Mouse (Mus musculus) MEL (cell line): Measurements from ENCODE around the gene Pgs1. TPM values are rescaled to one million over a fixed set of nuclear protein-coding genes. Genes with fewer than 3 reads are reported as not detected.
A peak's percentile ranks its signal among the peaks of the same experiment; 100 is the strongest.

Experiments
- DNase-seq: peaks from one replicate; pipeline ENCODE4 v3.0.0; 2011; ENCODE audit warnings: low read depth, low spot score
- H3K27ac ChIP-seq: 2 replicates; pipeline ENCODE4 v1.5.1; 2012; ENCODE audit warnings: low read depth, mild to moderate bottlenecking, control low read depth, low read length, moderate library complexity; ENCODE audit not compliant: control insufficient read depth
- H3K27me3 ChIP-seq, 2 experiments: fragments of 150-350 bp in 1 of 2; sonication (generic) in 1 of 2; 2 replicates each; pipeline ENCODE4 v1.6.1; 2012; ENCODE audit warnings: low read length in 2 of 2, mild to moderate bottlenecking in 2 of 2, improper control_type of control experiment in 1 of 2, moderate library complexity in 1 of 2; ENCODE audit not compliant: insufficient read depth in 2 of 2, control insufficient read depth in 1 of 2
- H3K36me3 ChIP-seq, 2 experiments: 2 replicates each; pipeline ENCODE4 v1.6.1; 2012 to 2014; ENCODE audit warnings: low read length in 2 of 2, improper control_type of control experiment in 1 of 2, inconsistent platforms in 1 of 2, mild to moderate bottlenecking in 1 of 2; ENCODE audit not compliant: insufficient read depth in 2 of 2, control insufficient read depth in 1 of 2
- H3K4me1 ChIP-seq, 2 experiments: fragments of 150-350 bp in 1 of 2; sonication (generic) in 1 of 2; 2 replicates each; pipeline ENCODE4 v1.6.1; 2012; ENCODE audit warnings: low read length in 2 of 2, improper control_type of control experiment in 1 of 2, mild to moderate bottlenecking in 1 of 2; ENCODE audit not compliant: insufficient read depth in 2 of 2, control insufficient read depth in 1 of 2
- H3K4me3 ChIP-seq, 2 experiments: fragments of 150-350 bp in 1 of 2; sonication (generic) in 1 of 2; 2 replicates each; pipeline ENCODE4 v1.5.1; 2012; ENCODE audit warnings: low read depth in 2 of 2, low read length in 2 of 2, mild to moderate bottlenecking in 2 of 2, moderate library complexity in 2 of 2, control low read depth in 1 of 2, improper control_type of control experiment in 1 of 2; ENCODE audit not compliant: control insufficient read depth in 1 of 2, insufficient read depth in 1 of 2
- H3K79me2 ChIP-seq: 2 replicates; pipeline ENCODE4 v1.6.1; 2012; ENCODE audit warnings: mild to moderate bottlenecking, low read length, moderate library complexity; ENCODE audit not compliant: control insufficient read depth, poor library complexity, insufficient read depth
- H3K9ac ChIP-seq: 2 replicates; pipeline ENCODE4 v1.6.1; 2012; ENCODE audit warnings: low read depth, mild to moderate bottlenecking, control low read depth, low read length, moderate library complexity; ENCODE audit not compliant: control insufficient read depth, poor library complexity, severe bottlenecking
- H3K9me3 ChIP-seq: fragments of 150-350 bp; sonication (generic); replicated peaks from 2 replicates; pipeline ENCODE4 v1.6.1; 2012; ENCODE audit warnings: mild to moderate bottlenecking, low read length, improper control_type of control experiment, moderate library complexity; ENCODE audit not compliant: insufficient read depth
- BHLHE40 ChIP-seq: IDR thresholded peaks from 2 replicates; pipeline ENCODE4 v1.6.1; 2012; ENCODE audit warnings: low read depth, mild to moderate bottlenecking, inconsistent platforms, low read length, improper control_type of control experiment, borderline replicate concordance
- CHD1 ChIP-seq: IDR thresholded peaks from 2 replicates; pipeline ENCODE4 v1.6.1; 2012; ENCODE audit warnings: low read depth, mild to moderate bottlenecking, inconsistent platforms, low read length, improper control_type of control experiment
- CHD2 ChIP-seq: IDR thresholded peaks from 2 replicates; pipeline ENCODE4 v1.6.1; 2011; ENCODE audit warnings: low read length, improper control_type of control experiment
- CTCF ChIP-seq, 3 experiments: IDR thresholded peaks in 2 of 3; conservative IDR thresholded peaks in 1 of 3; 2 replicates each; pipeline ENCODE4 v1.5.1; 2011 to 2012; ENCODE audit warnings: low read length in 3 of 3, low read depth in 2 of 3, mild to moderate bottlenecking in 2 of 3, improper control_type of control experiment in 1 of 3, inconsistent platforms in 1 of 3, mixed read lengths in 1 of 3, moderate library complexity in 1 of 3; ENCODE audit not compliant: control insufficient read depth in 1 of 3, insufficient read depth in 1 of 3, poor library complexity in 1 of 3, severe bottlenecking in 1 of 3
- E2F4 ChIP-seq: IDR thresholded peaks from 2 replicates; pipeline ENCODE4 v1.6.1; 2011; ENCODE audit warnings: low read depth, low read length, improper control_type of control experiment, borderline replicate concordance
- ELF1 ChIP-seq: IDR thresholded peaks from 2 replicates; pipeline ENCODE4 v1.6.1; 2014; ENCODE audit warnings: low read depth, mild to moderate bottlenecking, inconsistent platforms, low read length, improper control_type of control experiment, moderate library complexity
- ETS1 ChIP-seq: IDR thresholded peaks from 2 replicates; pipeline ENCODE4 v1.6.1; 2012; ENCODE audit warnings: low read depth, mild to moderate bottlenecking, inconsistent platforms, low read length, improper control_type of control experiment, moderate library complexity
- GABPA ChIP-seq: IDR thresholded peaks from 2 replicates; pipeline ENCODE4 v1.6.1; 2012; ENCODE audit warnings: low read depth, mild to moderate bottlenecking, inconsistent platforms, low read length, improper control_type of control experiment, moderate library complexity
- GATA1 ChIP-seq: IDR thresholded peaks from 2 replicates; pipeline ENCODE4 v1.6.1; 2011; ENCODE audit warnings: low read depth, low read length, improper control_type of control experiment
- JUND ChIP-seq: IDR thresholded peaks from 2 replicates; pipeline ENCODE4 v1.6.1; 2011; ENCODE audit warnings: low read depth, mild to moderate bottlenecking, improper control_type of control experiment, low read length
- KAT2A ChIP-seq: conservative IDR thresholded peaks from 2 replicates; pipeline ENCODE4 v1.6.1; 2012; ENCODE audit warnings: low read depth, low read length, improper control_type of control experiment, inconsistent platforms
- MAFK ChIP-seq: IDR thresholded peaks from 2 replicates; pipeline ENCODE4 v1.6.1; 2011; ENCODE audit warnings: low read depth, mild to moderate bottlenecking, low read length, improper control_type of control experiment, borderline replicate concordance
- MAX ChIP-seq: IDR thresholded peaks from 2 replicates; pipeline ENCODE4 v1.6.1; 2011; ENCODE audit warnings: low read length, improper control_type of control experiment
- MAZ ChIP-seq: IDR thresholded peaks from 2 replicates; pipeline ENCODE4 v1.6.1; 2012; ENCODE audit warnings: low read depth, mild to moderate bottlenecking, inconsistent platforms, low read length, improper control_type of control experiment
- MEF2A ChIP-seq: IDR thresholded peaks from 2 replicates; pipeline ENCODE4 v1.6.1; 2014; ENCODE audit warnings: low read depth, mild to moderate bottlenecking, inconsistent platforms, low read length, improper control_type of control experiment; ENCODE audit not compliant: poor library complexity, insufficient replicate concordance, severe bottlenecking; ENCODE audit errors: extremely low read depth
- POLR2A ChIP-seq, 2 experiments: IDR thresholded peaks; 2 replicates each; pipeline ENCODE4 v1.6.1; 2011 to 2012; ENCODE audit warnings: low read length in 2 of 2, mild to moderate bottlenecking in 2 of 2, control low read depth in 1 of 2, improper control_type of control experiment in 1 of 2, low read depth in 1 of 2, moderate library complexity in 1 of 2; ENCODE audit not compliant: control insufficient read depth in 1 of 2, insufficient read depth in 1 of 2, poor library complexity in 1 of 2
- POLR2AphosphoS2 ChIP-seq: IDR thresholded peaks from 2 replicates; pipeline ENCODE4 v1.6.1; 2011; ENCODE audit warnings: low read length, improper control_type of control experiment
- RAD21 ChIP-seq: IDR thresholded peaks from 2 replicates; pipeline ENCODE4 v1.6.1; 2011; ENCODE audit warnings: mild to moderate bottlenecking, low read depth, low read length, improper control_type of control experiment
- SMC3 ChIP-seq: IDR thresholded peaks from 2 replicates; pipeline ENCODE4 v1.6.1; 2011; ENCODE audit warnings: low read depth, low read length, improper control_type of control experiment
- TAL1 ChIP-seq: IDR thresholded peaks from 2 replicates; pipeline ENCODE4 v1.6.1; 2012; ENCODE audit warnings: mild to moderate bottlenecking, inconsistent platforms, low read length, moderate library complexity, mixed read lengths
- TCF12 ChIP-seq: IDR thresholded peaks from 2 replicates; pipeline ENCODE4 v1.6.1; 2014; ENCODE audit warnings: low read depth, mild to moderate bottlenecking, inconsistent platforms, low read length, improper control_type of control experiment, moderate library complexity
- UBTF ChIP-seq: IDR thresholded peaks from 2 replicates; pipeline ENCODE4 v1.6.1; 2012; ENCODE audit warnings: low read depth, mild to moderate bottlenecking, inconsistent platforms, low read length, improper control_type of control experiment, moderate library complexity, borderline replicate concordance; ENCODE audit not compliant: insufficient read depth
- USF1 ChIP-seq: IDR thresholded peaks from 2 replicates; pipeline ENCODE4 v1.6.1; 2014; ENCODE audit warnings: low read depth, mild to moderate bottlenecking, inconsistent platforms, low read length, improper control_type of control experiment, moderate library complexity
- USF2 ChIP-seq, 2 experiments: IDR thresholded peaks; 2 replicates each; pipeline ENCODE4 v1.6.1; 2011 to 2012; ENCODE audit warnings: improper control_type of control experiment in 2 of 2, low read length in 2 of 2, borderline replicate concordance in 1 of 2, inconsistent platforms in 1 of 2, low read depth in 1 of 2, mild to moderate bottlenecking in 1 of 2; ENCODE audit not compliant: insufficient read depth in 1 of 2
- ZC3H11A ChIP-seq: IDR thresholded peaks from 2 replicates; pipeline ENCODE4 v1.6.1; 2012; ENCODE audit warnings: low read depth, mild to moderate bottlenecking, inconsistent platforms, low read length, improper control_type of control experiment
- polyA plus RNA-seq, 2 experiments: library from polyadenylated mRNA; stranded (reverse) in 1 of 2; unstranded in 1 of 2; fragments of >175 nt in 1 of 2; fragments of >200 nt in 1 of 2; gene quantifications; 2 replicates each; pipeline versions ENCODE4 v1.2.1 to v1.2.4; 2012; ENCODE audit warnings: low replicate concordance in 2 of 2, low read depth in 1 of 2; ENCODE audit not compliant: insufficient read length in 2 of 2, insufficient read depth in 1 of 2, missing spikeins in 1 of 2
- total RNA-seq: library from RNA; depleted of rRNA; stranded (reverse); fragments of 300-350 nt; gene quantifications from 2 replicates; pipeline ENCODE4 v1.2.3, GENCODE M21; 2012

The Pgs1 gene
- total and polyA plus RNA-seq, 3 experiments = 48.6 to 61.6 TPM; not detected in 1

DNA sequence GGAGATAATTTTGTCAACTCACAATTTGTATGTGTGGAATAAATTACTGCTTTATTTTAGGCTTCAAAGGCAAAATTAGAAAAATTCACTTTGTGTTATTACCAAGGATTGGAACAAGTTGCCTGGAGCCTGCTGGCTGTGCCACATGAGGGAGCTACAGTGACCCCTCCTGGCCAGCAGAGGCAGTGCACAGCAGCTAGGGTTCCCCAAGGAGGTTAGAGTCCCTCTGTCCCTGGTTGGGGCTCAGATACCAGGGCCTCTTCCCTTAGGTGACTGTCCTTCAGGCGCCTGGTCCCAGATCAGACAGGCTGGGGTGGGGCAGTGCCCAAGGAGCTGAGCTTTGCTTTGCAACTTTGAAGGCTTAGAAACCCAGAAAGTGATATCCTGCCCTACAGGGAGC lies 35.7 kb downstream of the Pgs1 start:
- no peak overlapping the region for H3K4me3 ChIP-seq
- no peak overlapping the region for H3K27ac ChIP-seq
- peak; percentile 75 for DNase-seq
- H3K79me2 ChIP-seq = no peaks in the 10 kb centered on the region
- TF ChIP-seq USF1 (no peak), ZC3H11A (peak; percentile 71), CTCF (IDR thresholded peaks at IDR 0.05 in 2 of 3, conservative IDR thresholded peaks at IDR 0.05 in 1 of 3; ENCODE audit: control insufficient read depth in 1 of 3, insufficient read depth in 1 of 3, low read depth in 2 of 3, low read length in 3 of 3, poor library complexity in 1 of 3, severe bottlenecking in 1 of 3) (peak; percentile 94 to 95 (median 94)), SMC3 (peak; percentile 80), ELF1 (no peak), MEF2A (no peak), GATA1 (no peak), RAD21 (peak; percentile 67)
- no peaks in the 10 kb centered on the region for H3K9me3 ChIP-seq
- no peak overlapping the region for H3K9ac ChIP-seq
- peaks cover 0 to 5% of the 10 kb centered on the region in 2 experiments; a peak in 2 of 4 replicates for H3K36me3 ChIP-seq
- H3K27me3 ChIP-seq = no peaks in the 10 kb centered on the region
- H3K4me1 ChIP-seq = no peaks in the 10 kb centered on the region

GRCm38 (mm10) chr11:118023475-118023874 lies 37.4 kb downstream of the Pgs1 start:
- Histone ChIP-seq H3K79me2 (no peaks in the 10 kb centered on the region), H3K4me1 (no peaks in the 10 kb centered on the region), H3K9ac (no peak overlapping the region), H3K9me3 (no peaks in the 10 kb centered on the region), H3K27me3 (no peaks in the 10 kb centered on the region), H3K36me3 (peaks cover 0 to 5% of the 10 kb centered on the region in 2 experiments; a peak in 2 of 4 replicates), H3K4me3 (no peak overlapping the region), H3K27ac (no peak overlapping the region)
- TF ChIP-seq UBTF (no peak), TAL1 (no peak), JUND (no peak), POLR2A (IDR thresholded peaks at IDR 0.05; ENCODE audit: control insufficient read depth in 1 of 2, insufficient read depth in 1 of 2, low read depth in 1 of 2, low read length in 2 of 2, poor library complexity in 1 of 2) (0 out of 4 replicates have a peak, but pooled peaks of 1 of the 2 experiments have one; percentile 17)
- DNase-seq = no peak

GRCm38 (mm10) chr11:118024111-118024510 lies 38.0 kb downstream of the Pgs1 start:
- H3K9me3 ChIP-seq = no peaks in the 10 kb centered on the region
- H3K36me3 ChIP-seq = peaks cover 0 to 4% of the 10 kb centered on the region in 2 experiments; a peak in 2 of 4 replicates
- no peak for DNase-seq
- H3K27ac ChIP-seq = no peak overlapping the region
- H3K9ac ChIP-seq = no peak overlapping the region
- no peaks in the 10 kb centered on the region for H3K4me1 ChIP-seq
- H3K27me3 ChIP-seq = no peaks in the 10 kb centered on the region
- TF ChIP-seq POLR2AphosphoS2 (no peak), MAFK (no peak), CHD1 (no peak), USF2 (IDR thresholded peaks at IDR 0.05; ENCODE audit: borderline replicate concordance in 1 of 2, insufficient read depth in 1 of 2, low read depth in 1 of 2, low read length in 2 of 2) (no peak), KAT2A (no peak), MAZ (no peak), TCF12 (no peak), CHD2 (no peak), POLR2A (IDR thresholded peaks at IDR 0.05; ENCODE audit: control insufficient read depth in 1 of 2, insufficient read depth in 1 of 2, low read depth in 1 of 2, low read length in 2 of 2, poor library complexity in 1 of 2) (no peak), ETS1 (no peak), E2F4 (no peak), JUND (no peak), GABPA (no peak), MAX (no peak), BHLHE40 (no peak)
- no peaks in the 10 kb centered on the region for H3K79me2 ChIP-seq
- H3K4me3 ChIP-seq = no peak overlapping the region
